Mouse (Mus musculus) gastrocnemius, adult 2 months (tissue): ENCODE data around the gene Usp5. TPM values are rescaled to one million over a fixed set of nuclear protein-coding genes. Genes with fewer than 3 reads are reported as not detected.
"Not testable (repeated sequence)": the region's sequence is repeated elsewhere in the genome, so short reads cannot be mapped to it uniquely, and the experiment has no call there.

Source experiments
- DNase-seq: peaks from one replicate; pipeline ENCODE4 v3.0.0; 2022
- H3K27ac ChIP-seq: fragments of 200-600 bp; 2 replicates; pipeline ENCODE4 v1.8.1; 2022; ENCODE audit warnings: mild to moderate bottlenecking
- H3K4me3 ChIP-seq: fragments of 200-600 bp; 2 replicates; pipeline ENCODE4 v1.8.1; 2022; ENCODE audit warnings: mild to moderate bottlenecking, moderate library complexity
- CTCF ChIP-seq: fragments of 200-600 bp; IDR thresholded peaks from 2 replicates; pipeline ENCODE4 v1.8.1; 2022; ENCODE audit warnings: antibody characterized with exemption, mild to moderate bottlenecking, moderate library complexity
- intact Hi-C: fragments of 180-260 bp; cut with DNase I; formaldehyde crosslinking; loops from one replicate; pipeline ENCODE4 v1.15.1; 2025
- total RNA-seq, 2 experiments: library from RNA; stranded (reverse); gene quantifications; 2 replicates each; pipeline ENCODE4 v1.2.3; 2021

Usp5 gene
- total RNA-seq, 2 experiments from 2014 or later, result 43.4 to 50.1 TPM

DNA sequence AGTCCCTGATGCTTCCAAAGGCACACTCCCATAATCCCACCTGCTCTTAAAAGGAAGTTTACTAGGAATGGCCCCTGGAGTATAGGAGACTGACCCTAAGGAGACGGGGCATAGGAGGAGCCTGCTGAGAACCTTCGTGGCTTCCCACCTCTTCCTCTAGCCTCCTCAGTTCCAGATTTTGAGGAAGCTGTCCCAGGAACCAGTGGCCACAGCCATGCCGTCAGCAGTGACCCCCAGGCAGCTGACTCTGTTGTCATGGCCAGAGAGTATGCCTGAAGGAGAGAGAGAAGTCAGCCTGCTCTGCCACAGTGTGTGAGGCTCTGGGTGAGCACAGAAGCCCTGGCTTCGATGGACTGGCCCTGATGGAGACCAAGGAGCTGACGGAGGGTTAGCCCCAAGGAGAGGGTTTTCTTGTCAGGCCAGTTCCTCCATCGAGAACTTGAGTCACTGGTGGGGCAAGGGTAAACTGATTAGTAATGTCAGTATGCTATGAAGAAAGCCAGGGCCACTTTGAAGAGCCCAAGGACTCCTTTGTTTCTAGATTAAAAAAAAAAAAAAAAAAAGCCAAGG is 5.3 kb upstream of the Usp5 start:
- no peak for TF ChIP-seq CTCF
- intact Hi-C loops, result no loop called here
- H3K27ac ChIP-seq, result no peak overlapping the region
- H3K4me3 ChIP-seq, result no peak overlapping the region
- DNase-seq, result no peak

DNA sequence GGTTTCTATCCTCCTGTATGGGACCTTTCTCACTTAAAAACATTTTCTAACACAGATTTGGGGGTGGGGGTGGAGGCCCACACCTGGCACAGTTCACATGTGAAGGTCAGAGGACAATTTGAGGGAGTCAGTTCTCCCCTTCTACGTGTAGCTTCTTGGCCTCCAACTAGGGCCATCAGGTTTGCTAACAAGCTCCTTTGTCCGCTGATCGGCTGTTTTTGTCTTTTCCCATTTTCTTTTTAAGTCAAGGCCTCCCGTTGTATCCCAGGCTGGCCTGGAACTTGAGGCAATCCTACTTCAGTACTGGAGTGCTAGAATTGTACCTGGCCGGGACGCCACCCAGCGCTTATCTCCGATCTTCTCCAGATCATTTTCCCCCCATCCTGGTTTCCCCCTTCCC is 2.4 kb upstream of the Usp5 start:
- Histone ChIP-seq H3K4me3 (no peak overlapping the region), H3K27ac (no peak overlapping the region)
- no peak for DNase-seq
- intact Hi-C loops, result no loop called here
- no peak for TF ChIP-seq CTCF

DNA sequence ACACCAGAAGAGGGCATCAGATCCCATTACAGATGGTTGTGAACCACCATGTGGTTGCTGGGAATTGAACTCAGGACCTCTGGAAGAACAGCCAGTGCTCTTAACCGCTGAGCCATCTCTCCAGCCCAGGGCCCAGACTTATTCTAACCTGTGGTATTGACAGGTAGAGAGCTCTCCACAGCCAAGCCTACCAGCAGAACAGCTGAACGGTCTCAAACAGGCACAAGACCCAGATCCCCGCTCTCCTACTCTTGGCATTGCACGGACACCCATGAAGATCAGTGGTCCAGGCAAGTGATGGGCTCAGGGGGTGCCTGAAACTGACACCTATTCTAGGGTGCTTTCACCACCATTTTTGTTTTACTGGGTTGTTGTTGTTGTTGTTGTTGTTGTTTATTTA is 1.9 kb upstream of the Usp5 start:
- H3K27ac ChIP-seq, DNase-seq, H3K4me3 ChIP-seq, intact Hi-C loops: not testable (repeated sequence)

DNA sequence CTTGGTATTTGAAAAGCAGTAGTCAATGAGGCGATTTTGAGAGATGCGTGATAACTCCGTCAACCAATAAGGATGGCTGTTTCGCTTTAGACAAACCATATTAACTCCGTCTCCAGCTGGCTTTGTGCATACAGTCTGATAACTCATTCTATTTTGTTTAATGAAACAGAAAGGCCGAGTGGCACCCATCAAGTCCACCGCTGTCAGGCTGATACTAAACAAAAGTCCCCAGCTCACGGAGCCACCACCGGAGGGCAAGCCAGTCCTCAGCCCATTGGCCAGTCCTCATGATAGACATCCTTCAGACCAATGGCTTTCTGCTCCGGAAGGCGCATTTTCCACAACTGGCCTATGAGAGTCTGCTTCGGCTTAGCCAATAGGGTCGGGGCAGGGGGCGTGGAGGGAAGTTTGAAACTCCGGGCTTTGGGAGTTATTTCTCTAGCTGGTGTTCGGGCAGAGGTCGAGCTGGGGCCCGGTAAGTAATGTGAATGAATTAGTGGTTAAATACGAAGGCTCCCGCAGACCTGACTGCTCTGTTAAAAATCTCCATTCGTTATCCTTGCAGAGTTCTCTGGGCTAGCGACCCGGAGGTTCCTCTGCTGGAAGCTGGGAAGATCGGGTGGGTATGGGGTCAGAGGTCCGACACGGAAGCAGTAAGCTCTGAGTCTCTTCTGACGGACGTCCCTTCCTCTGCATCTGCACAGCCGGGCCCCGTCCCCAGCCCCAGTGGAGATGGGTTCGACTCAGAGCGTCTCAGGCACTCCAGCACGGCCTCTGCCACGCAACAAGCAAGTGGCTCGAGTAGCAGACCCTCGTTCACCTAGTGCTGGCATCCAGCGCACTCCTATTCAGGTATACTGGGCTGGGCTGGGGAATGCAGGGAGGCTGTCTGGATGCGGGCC is 766 bp upstream of the Usp5 start:
- Histone ChIP-seq H3K27ac (peak overlapping the region; percentile 95), H3K4me3 (peak overlapping the region; percentile 83)
- DNase-seq, result peak; percentile 95
- peak; percentile 14; the same call in 1 of the 2 replicates for TF ChIP-seq CTCF
- intact Hi-C loops, result loop anchor here (1.0 to 2.0 kb wide), 2 partner anchors 15 to 135 kb away; partner anchors contain the start of genes Cops7a and Tpi1

DNA sequence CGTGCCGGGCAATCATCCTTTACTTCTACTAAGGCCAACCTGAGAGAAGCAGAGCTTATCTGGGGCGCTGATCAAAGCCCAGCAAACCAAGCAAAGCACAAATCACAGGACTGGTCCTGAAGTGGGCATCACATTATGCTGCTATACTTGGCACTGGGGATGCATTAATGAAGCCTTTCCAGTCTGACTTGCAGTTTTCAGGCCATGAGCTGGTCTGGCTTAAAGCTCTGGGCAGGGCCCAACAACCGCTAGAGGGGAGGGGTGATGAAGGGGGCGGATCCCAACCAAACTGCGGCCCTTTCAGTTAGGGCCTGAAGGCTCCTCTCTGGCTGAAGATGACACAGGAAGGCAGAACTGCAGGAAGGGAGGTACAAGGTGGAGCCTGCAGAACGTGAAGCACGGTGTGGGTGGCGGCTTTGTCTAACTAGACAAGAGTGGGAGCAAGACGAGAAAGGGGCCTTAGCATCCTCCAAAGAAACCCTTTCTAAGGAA is 1.1 kb downstream of the Usp5 start:
- H3K27ac ChIP-seq, result peak overlapping the region; percentile 95
- TF ChIP-seq CTCF, result no peak
- intact Hi-C loops, result loop anchor here (2.0 kb wide), 1 partner anchor 13 kb away; the partner anchor contains the start of gene Tpi1
- DNase-seq, result peak; percentile 56
- H3K4me3 ChIP-seq, result peak overlapping the region; percentile 83

DNA sequence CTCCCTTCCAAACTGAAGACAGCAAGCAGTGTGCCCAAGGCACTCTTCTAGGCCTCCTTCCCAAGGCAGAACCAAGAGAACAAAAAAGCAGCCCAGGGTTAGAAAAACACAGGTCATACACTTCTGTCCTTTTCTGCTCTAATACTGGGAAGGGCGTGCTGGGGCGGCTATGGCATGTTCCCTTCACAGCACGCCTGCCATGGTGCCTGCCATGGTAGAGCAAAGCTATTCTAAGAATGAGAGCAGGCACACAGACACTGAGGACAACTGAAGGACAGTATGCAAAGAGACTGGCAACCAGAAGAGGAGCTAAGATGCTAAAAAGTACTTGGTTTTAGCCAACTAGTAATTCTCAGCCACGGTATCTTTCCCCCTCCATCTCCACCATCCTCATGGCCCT is 7.2 kb downstream of the Usp5 start:
- no peak overlapping the region for H3K27ac ChIP-seq

DNA sequence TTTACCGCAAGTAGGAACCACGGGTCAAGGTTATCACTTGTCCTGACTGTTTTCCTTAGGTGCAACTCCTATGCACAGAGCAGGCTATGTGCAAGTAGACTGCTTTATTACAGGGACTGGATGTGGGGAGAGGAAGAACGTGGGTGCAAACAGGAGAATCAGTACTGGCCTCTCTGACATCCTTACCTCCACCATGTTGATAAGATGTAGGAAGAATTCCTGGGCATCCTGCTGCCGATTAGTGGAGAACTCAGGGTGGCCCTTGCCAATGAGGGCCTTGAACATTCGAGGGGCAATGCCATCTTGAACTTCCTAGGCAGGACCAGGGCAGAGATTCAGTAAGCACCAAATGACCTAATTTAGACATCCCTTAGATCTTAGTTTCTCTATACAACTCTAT is 8.4 kb downstream of the Usp5 start:
- TF ChIP-seq CTCF, result no peak
- no peak overlapping the region for H3K27ac ChIP-seq
- intact Hi-C loops, result no loop called here

More for the DNA sequence above, 7.2 kb downstream of the Usp5 start:
- intact Hi-C loops, result no loop called here
- no peak overlapping the region for H3K4me3 ChIP-seq
- TF ChIP-seq CTCF, result no peak
- peak; percentile 10 for DNase-seq

DNA sequence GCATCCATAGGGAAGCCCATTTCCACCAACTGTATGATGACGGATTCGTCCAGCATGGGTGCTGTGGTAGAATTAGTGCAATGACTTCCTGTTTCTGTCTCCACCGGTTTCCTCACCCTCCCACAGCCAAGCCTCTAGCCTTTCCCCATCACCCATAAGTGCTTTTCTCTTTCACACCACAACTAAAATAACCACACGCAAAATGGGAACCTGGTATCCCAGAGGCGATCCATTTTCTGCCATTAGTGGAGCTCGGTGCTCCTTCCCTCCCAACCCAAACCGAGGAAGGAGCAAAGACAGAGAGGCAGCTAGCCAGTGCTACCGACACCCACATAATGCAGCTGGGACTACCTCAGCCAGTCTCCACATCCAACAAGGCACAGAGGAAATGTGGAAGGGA is 11.3 kb downstream of the Usp5 start:
- TF ChIP-seq CTCF, result no peak
- intact Hi-C loops, result no loop called here
- no peak for DNase-seq
- Histone ChIP-seq H3K4me3 (no peak overlapping the region), H3K27ac (no peak overlapping the region)

More for the DNA sequence above, 8.4 kb downstream of the Usp5 start:
- H3K4me3 ChIP-seq, result no peak overlapping the region
- DNase-seq, result peak; percentile 5

DNA sequence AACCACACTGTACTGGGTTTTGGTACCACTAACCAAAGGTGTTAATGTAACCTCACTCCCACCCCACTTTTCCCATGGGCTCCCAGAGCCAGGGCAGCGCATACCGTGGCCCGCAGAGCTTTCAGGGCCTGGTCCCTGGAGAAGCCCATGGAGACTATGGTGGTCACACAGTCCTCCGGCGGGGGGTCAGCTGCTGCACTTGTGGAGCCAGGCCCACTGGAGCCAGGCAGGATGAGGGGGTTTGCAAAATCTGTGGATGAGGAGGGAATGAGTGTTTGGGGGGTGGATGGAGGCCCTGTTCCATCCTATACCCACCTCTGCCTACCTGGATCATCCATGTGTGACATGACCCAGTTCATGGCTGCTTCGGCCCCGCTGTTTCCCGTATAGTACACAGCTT is 11.7 kb downstream of the Usp5 start:
- DNase-seq, result peak; percentile 20
- no peak overlapping the region for H3K27ac ChIP-seq
- TF ChIP-seq CTCF, result no peak
- intact Hi-C loops, result no loop called here
- H3K4me3 ChIP-seq, result no peak overlapping the region

DNA sequence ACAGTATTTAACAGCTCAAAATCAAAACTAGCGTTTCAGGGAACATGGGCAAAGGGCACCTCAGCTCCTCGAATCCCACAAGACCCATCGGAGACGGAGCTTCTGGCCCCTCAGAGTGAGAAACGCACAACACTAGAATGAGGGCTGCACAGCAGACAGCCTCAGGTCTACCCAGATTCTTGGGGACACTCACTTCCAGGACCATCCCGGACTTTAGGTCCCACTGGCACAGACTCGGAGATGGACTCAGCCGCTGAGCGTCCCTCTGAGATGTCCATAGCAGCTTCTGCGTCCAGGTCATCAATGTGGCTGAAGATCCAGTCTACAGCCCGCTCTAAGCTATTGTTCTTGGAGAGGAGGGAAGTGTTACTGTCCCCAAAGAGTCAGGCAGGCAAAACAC is 12.2 kb downstream of the Usp5 start:
- no peak overlapping the region for H3K27ac ChIP-seq
- H3K4me3 ChIP-seq, result no peak overlapping the region
- intact Hi-C loops, result no loop called here
- DNase-seq, result peak; percentile 4
- no peak for TF ChIP-seq CTCF

DNA sequence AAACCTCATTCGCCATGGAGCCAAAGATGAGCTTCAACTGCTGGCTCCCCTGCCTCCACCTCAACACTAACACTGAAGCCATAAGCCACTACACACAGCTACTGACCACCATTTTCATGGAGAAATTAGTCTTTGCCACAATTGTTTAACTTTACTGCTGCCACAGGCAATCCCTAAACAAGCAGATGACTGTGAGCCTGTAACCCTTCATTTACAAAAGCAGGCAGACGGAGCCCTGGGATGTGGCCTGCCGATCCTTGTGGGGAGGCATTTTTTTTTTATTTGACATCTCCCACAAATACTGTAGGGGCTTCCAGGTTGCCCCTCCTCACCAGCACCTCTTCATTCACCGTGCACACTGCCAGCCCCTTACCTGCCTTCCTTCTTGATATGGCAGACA is 12.7 kb downstream of the Usp5 start:
- no peak for TF ChIP-seq CTCF
- Histone ChIP-seq H3K4me3 (no peak overlapping the region), H3K27ac (no peak overlapping the region)
- peak; percentile 12 for DNase-seq
- intact Hi-C loops, result no loop called here

DNA sequence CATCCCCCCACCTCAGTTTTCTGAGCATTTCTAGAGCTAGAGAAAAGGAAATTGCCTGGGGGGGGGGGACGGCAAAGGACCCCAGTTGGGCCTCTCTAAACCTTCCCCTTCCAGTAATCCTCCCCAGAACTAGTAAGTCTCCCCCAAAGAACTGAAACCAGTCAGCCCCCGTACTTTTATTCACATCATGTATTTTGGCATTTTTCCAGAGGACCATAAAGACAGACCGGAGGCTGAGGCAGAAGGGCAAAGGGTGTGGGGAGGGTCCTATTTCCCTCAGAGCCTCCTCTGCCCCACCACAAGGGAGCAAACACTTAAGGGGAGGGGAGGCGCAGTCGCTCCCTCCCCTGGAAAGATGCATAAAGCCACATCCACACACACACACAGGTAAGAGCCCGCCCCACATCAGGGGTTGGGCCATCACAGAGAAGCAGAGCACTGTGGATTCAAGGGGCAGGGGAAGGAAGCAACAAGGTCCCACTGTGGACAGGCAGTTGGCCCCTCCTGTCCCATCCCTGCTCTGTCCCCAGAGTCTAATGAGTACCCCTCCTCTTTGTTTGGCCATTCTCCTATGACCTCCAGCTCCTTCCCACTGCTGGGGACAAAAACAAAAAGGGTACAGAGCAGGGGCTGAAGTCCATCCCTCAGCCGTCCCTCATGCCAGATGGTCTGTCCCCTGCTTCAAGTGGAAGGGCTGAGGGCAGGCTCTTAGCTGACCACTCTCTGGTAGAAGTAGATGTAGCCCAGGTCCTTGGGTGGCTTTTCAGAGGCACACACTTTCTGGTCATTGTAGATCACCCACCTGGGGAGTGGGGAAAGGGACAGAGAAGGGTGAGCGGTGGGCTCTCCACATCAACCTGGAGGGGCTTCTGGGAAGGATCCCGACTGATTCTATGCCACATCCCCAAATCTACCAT is 14.2 kb downstream of the Usp5 start:
- no peak for TF ChIP-seq CTCF
- intact Hi-C loops, result loop anchor here (2.0 kb wide), 1 partner anchor 14 kb away; the partner anchor contains the start of genes Cdca3 and Usp5
- no peak overlapping the region for H3K4me3 ChIP-seq
- H3K27ac ChIP-seq, result no peak overlapping the region
- DNase-seq, result peak; percentile 17
